Mouse (Mus musculus) heart, embryonic 14.5 days (tissue): ENCODE measurements around the gene Immp2l. TPM values are rescaled to one million over a fixed set of nuclear protein-coding genes. Genes with fewer than 3 reads are reported as not detected.

Source experiments
- ATAC-seq: fragments of 200-750 bp; cut with Nextera tagmentation; 2 replicates; pipeline ENCODE4 v1.8.0; 2017; ENCODE audit warnings: low read depth, moderate TSS enrichment; ENCODE audit not compliant: insufficient number of reproducible peaks, insufficient read depth, low FRiP score
- H3K27ac ChIP-seq, 2 experiments: fragments of 200-500 bp in 1 of 2; fragments of 300-500 bp in 1 of 2; sonication (generic) in 1 of 2; replicated peaks in 1 of 2; 2 replicates each; pipeline ENCODE4 v1.5.1; 2012 to 2014; ENCODE audit warnings: low read depth in 2 of 2, low read length in 2 of 2, control low read depth in 1 of 2, mild to moderate bottlenecking in 1 of 2, mixed read lengths in 1 of 2; ENCODE audit not compliant: control insufficient read depth in 1 of 2, insufficient read depth in 1 of 2
- H3K27me3 ChIP-seq: fragments of 300-500 bp; sonication (generic); 2 replicates; pipeline ENCODE4 v1.6.1; 2014; ENCODE audit warnings: mild to moderate bottlenecking, low read length, control low read depth; ENCODE audit not compliant: control insufficient read depth, insufficient read depth
- H3K36me3 ChIP-seq: fragments of 300-500 bp; sonication (generic); 2 replicates; pipeline ENCODE4 v1.6.1; 2014; ENCODE audit warnings: mild to moderate bottlenecking, control low read depth, low read length, mixed read lengths; ENCODE audit not compliant: control insufficient read depth, insufficient read depth
- H3K4me1 ChIP-seq, 2 experiments: fragments of 200-500 bp in 1 of 2; fragments of 300-500 bp in 1 of 2; sonication (generic) in 1 of 2; 2 replicates each; pipeline ENCODE4 v1.6.1; 2012 to 2014; ENCODE audit warnings: low read length in 2 of 2, control low read depth in 1 of 2, mixed read lengths in 1 of 2; ENCODE audit not compliant: control insufficient read depth in 2 of 2, insufficient read depth in 2 of 2
- H3K4me2 ChIP-seq: fragments of 300-500 bp; sonication (generic); 2 replicates; pipeline ENCODE4 v1.6.1; 2014; ENCODE audit warnings: mild to moderate bottlenecking, low read length
- H3K4me3 ChIP-seq, 2 experiments: fragments of 200-500 bp in 1 of 2; fragments of 300-500 bp in 1 of 2; sonication (generic) in 1 of 2; 2 replicates each; pipeline ENCODE4 v1.5.1; 2012 to 2014; ENCODE audit warnings: low read length in 2 of 2, mild to moderate bottlenecking in 2 of 2, control low read depth in 1 of 2, low read depth in 1 of 2, moderate library complexity in 1 of 2; ENCODE audit not compliant: control insufficient read depth in 1 of 2, insufficient read depth in 1 of 2
- H3K9ac ChIP-seq: fragments of 300-500 bp; sonication (generic); 2 replicates; pipeline ENCODE4 v1.6.1; 2014; ENCODE audit warnings: mild to moderate bottlenecking, low read length
- H3K9me3 ChIP-seq: fragments of 300-500 bp; sonication (generic); 2 replicates; pipeline ENCODE4 v1.6.1; 2016; ENCODE audit warnings: low read length, control low read depth; ENCODE audit not compliant: control insufficient read depth
- WGBS: fragments of 180-500 bp; shearing (Covaris S2); extraction: QIAGEN DNeasy Blood & Tissue Kit; methylation state at CpG from one replicate; pipeline ENCODE4 v1.1.7; 2014; 5-methylcytosine and 5-hydroxymethylcytosine counted together
- polyA plus RNA-seq: library from polyadenylated mRNA; unstranded; fragments of >200 nt; fragmentation: Nextera tagmentation; extraction: Ambion mirVana; gene quantifications from 2 replicates; pipeline ENCODE4 v1.2.1, GENCODE M21; 2014

Gene Immp2l
- polyA plus RNA-seq, 1 experiment from 2014 or later, result 11.4 TPM

DNA sequence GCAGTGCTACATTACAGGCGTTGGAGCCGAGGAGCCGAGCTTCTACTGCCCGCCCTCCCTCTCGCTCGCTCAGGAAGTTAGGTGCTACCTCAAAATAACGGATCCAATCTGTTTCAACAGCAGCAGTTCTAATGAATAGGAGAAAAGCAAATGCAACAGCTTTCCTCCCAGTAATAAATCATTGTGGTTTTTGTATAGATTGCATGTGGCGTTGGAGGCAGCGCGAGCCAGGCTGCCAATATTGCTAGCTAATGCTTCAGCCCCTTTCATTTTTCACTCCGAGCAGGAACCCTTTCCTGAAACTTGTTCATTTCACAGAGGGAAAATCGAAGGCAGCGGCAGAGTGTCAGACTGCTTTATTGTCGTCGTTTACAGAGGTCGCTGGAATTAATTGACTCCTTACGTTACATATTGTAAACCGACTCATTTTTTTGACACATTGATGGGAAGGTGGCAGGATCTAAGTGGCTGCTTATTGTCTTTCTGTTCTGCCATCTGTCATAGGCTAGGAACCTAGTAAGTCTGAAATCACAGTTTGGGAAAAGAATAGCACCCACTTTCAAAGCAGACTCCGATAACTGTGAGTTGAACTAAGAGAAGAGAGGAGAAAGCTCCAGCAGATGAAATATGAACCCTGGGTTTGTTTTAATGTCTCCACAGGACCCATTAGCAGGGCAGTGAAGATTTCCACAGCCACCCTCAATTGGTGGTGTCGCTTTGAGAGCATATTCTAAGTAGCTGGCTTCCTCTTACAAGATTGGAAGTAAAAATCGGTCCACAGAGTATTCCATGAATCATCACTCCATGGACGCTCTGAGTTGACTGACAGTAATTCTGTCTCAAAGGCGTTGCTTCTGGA, 459.9 kb downstream of the Immp2l start:
- Histone ChIP-seq H3K4me1 (peaks cover 2 to 9% of the 10 kb centered on the region in 2 experiments; a peak in 2 of 4 replicates), H3K36me3 (no peaks in the 10 kb centered on the region), H3K27ac (no peak overlapping the region), H3K9ac (0 out of 2 replicates have a peak overlapping the region, but pooled peaks have one; percentile 25), H3K4me3 (peak overlapping the region; percentile 12 to 47; a peak in 3 of 4 replicates), H3K9me3 (no peaks in the 10 kb centered on the region), H3K4me2 (peak overlapping the region; percentile 74), H3K27me3 (no peaks in the 10 kb centered on the region)
- ATAC-seq, result no peak
- 75% methylated on average over 23 of the region's 23 CpGs for WGBS

DNA sequence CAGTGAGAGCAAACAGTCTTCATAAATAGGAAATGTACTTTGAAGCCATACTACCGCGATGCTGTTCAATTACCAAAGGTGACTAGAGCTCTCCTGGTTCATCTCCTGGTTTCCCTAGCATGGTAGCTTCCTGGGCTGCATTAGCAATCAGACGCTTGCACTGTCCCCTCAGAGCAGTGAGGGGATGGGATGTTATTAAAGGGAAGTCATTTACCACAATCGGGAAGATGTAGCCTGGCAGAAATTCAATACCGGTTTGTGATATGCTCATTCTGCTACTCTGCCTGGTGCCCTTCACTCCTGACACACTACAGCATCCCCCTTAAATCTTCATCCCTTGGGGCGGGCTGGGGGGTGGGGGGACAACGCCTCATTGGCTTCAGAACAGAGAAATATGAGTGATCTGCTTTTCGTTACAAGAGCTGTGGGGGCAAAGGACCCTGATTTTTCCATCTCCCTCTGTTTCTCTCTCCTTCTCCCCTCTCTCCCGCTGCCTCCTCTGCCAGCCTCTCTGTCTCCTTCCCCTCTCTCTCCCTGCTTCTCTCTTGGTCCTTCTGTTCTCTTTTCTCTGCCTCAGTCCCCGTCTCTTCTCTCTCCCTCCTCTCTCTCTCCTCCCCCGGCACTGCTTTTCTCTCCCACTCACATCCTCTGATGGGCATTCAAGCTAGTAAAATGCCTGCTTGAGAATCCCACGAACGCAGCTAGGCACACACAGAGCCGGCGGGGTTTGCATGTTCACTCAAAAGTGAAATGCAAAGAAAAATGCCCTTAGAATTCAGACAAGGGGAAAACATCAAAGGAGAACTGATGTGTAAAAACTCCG, 461.0 kb downstream of the Immp2l start:
- Histone ChIP-seq H3K27me3 (no peaks in the 10 kb centered on the region), H3K9me3 (no peaks in the 10 kb centered on the region), H3K4me2 (peak overlapping the region; percentile 74), H3K4me3 (peak overlapping the region; percentile 47 to 52), H3K27ac (no peak overlapping the region), H3K36me3 (no peaks in the 10 kb centered on the region), H3K9ac (peak overlapping the region; percentile 60), H3K4me1 (peaks cover 2 to 9% of the 10 kb centered on the region in 2 experiments; a peak in 2 of 4 replicates)
- ATAC-seq, result no peak
- WGBS, result 33% methylated on average over 16 of the region's 16 CpGs

DNA sequence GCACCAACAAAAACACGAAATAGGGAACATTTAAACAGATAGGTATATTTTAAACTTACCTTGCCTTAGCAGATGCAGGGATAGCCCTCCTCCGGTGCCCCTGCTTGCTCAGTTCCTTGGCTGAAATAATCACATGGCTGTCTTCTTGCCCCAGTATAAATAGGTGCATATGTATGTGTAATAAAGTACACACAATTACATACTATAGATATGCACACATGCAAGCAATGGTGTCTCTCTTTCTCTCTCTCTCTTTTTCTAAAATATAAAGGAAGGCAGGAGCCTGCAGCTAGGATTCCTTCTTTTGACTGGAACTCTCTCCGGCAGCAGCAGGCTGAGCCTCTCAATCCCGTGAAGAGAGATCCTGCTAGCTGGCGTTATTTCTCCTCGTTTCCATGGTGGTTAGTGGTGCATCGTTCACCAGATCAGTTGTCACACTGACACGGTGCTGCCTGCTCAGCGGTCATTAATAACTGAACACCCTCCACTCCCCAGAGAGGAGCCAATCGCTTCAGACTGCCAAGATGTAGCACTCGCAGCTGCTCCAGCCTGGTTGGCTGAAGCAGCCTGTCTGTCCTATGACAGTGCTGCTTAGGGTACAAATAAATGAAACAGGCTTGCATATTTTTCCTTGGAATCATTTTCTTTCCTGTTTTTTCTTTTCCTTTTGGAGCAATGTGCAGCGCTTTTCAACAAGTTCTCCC, 461.8 kb downstream of the Immp2l start:
- H3K27ac ChIP-seq, result no peak overlapping the region
- ATAC-seq, result 0 out of 2 replicates have a peak, but pooled peaks have one; percentile 66
- peak overlapping the region; percentile 47 to 52 for H3K4me3 ChIP-seq
- H3K27me3 ChIP-seq, result no peaks in the 10 kb centered on the region
- WGBS, result 19% methylated on average over 12 of the region's 12 CpGs
- peak overlapping the region; percentile 74 for H3K4me2 ChIP-seq
- H3K9ac ChIP-seq, result peak overlapping the region; percentile 60
- no peaks in the 10 kb centered on the region for H3K36me3 ChIP-seq
- no peaks in the 10 kb centered on the region for H3K9me3 ChIP-seq
- H3K4me1 ChIP-seq, result peaks cover 2 to 9% of the 10 kb centered on the region in 2 experiments; a peak in 2 of 4 replicates

DNA sequence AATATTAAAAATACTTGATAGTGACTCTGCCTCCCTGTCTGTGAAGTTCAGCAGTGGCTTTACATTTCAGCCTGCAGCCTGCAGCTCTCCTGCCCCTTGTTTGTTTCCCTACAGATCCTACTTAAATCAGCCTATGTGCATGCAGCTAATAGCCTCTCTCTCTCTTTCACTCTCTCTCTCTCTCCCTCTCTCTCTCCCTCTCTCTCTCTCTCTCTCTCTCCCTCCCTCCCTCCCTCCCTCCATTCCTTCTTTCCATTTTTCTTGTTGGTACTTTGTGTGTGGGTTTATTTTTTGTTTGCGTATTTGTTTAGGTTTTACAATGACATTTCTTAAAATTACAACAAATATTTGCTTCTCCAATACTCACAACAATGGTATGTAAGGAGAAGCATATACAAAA, 462.4 kb downstream of the Immp2l start, which contains the start of gene Lrrn3:
Lrrn3 (minus strand) TSS at position 101 of the 400 bp plus-strand sequence.
- no peaks in the 10 kb centered on the region for H3K27me3 ChIP-seq

DNA sequence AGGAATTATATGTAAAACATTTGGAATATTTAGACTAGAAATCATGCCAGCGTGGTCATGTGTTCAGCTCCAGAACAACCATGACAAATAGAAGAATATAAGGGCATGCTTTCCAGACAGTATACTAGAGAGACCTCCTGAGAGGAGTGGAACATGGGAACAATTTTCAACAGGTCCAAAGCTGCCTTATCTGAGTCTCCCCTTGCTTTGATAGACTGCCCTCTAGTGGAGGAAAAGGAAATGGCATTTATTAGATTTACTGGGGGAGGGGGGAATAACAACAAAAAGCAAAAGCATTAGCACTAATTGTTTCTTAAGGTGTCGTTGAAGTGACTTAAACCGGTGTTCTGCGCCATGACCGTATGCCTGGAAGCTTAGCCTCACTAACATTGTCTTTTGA, 463.1 kb downstream of the Immp2l start:
- Histone ChIP-seq H3K9me3 (no peaks in the 10 kb centered on the region), H3K27ac (no peak overlapping the region), H3K4me3 (no peak overlapping the region), H3K4me1 (peaks cover 2 to 9% of the 10 kb centered on the region in 2 experiments; a peak in 2 of 4 replicates), H3K27me3 (no peaks in the 10 kb centered on the region), H3K4me2 (no peak overlapping the region), H3K36me3 (no peaks in the 10 kb centered on the region), H3K9ac (no peak overlapping the region)
- ATAC-seq, result no peak
- WGBS, result 28% methylated on average over 5 of the region's 5 CpGs

More for the DNA sequence above, 462.4 kb downstream of the Immp2l start, which contains the start of gene Lrrn3:
- no peaks in the 10 kb centered on the region for H3K36me3 ChIP-seq
- WGBS, result 100% methylated on average over 1 of the region's 1 CpGs
- peaks cover 2 to 9% of the 10 kb centered on the region in 2 experiments; a peak in 2 of 4 replicates for H3K4me1 ChIP-seq
- peak within 1 kb of the TSS; percentile 60 for H3K9ac ChIP-seq
- H3K27ac ChIP-seq, result no peak within 1 kb of the TSS
- no peaks in the 10 kb centered on the region for H3K9me3 ChIP-seq
- no peak for ATAC-seq
- H3K4me2 ChIP-seq, result peak within 1 kb of the TSS; percentile 74
- H3K4me3 ChIP-seq, result peak within 1 kb of the TSS; percentile 47 to 52

DNA sequence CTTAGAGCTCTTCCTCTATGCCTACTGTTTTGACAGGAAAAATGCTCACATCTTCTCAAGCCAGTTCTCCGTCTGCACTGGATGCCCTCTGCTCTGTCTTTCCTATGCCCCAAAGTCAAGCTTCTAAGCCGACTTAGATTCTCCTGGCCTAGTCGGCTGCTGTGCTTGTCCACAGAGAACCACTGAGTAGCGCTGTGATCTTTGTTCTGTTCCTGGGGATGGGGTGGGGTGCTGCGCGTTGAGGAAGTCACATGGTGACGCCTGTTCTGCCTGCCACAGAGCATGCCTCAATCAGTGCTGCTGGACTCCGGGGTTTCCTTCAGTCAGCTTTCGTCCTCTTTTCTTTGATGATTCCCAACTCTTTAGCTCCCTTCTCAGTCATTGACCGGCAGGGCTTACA, 470.7 kb downstream of the Immp2l start:
- H3K36me3 ChIP-seq, result no peaks in the 10 kb centered on the region
- H3K9ac ChIP-seq, result no peak overlapping the region
- H3K27ac ChIP-seq, result no peak overlapping the region
- no peak overlapping the region for H3K4me2 ChIP-seq
- 32% methylated on average over 10 of the region's 10 CpGs for WGBS
- no peak overlapping the region for H3K4me3 ChIP-seq
- no peak for ATAC-seq
- H3K9me3 ChIP-seq, result no peaks in the 10 kb centered on the region
- no peaks in the 10 kb centered on the region for H3K27me3 ChIP-seq
- H3K4me1 ChIP-seq, result no peaks in the 10 kb centered on the region
